Mouse (Mus musculus) stomach, embryonic 15.5 days (tissue): ENCODE results near the gene Acsl4. TPM values are rescaled to one million over a fixed set of nuclear protein-coding genes. Genes with fewer than 3 reads are reported as not detected.

ENCODE experiments used
- ATAC-seq: fragments of 200-750 bp; cut with Nextera tagmentation; 2 replicates; pipeline ENCODE4 v1.8.0; 2017; ENCODE audit warnings: low read depth, moderate number of reproducible peaks, moderate TSS enrichment; ENCODE audit not compliant: insufficient read depth, low FRiP score
- H3K27ac ChIP-seq: fragments of 300-500 bp; sonication (generic); 2 replicates; pipeline ENCODE4 v1.5.1; 2015; ENCODE audit warnings: mild to moderate bottlenecking, inconsistent platforms
- H3K27me3 ChIP-seq: fragments of 300-500 bp; sonication (generic); replicated peaks from 2 replicates; pipeline ENCODE4 v1.6.1; 2015; ENCODE audit warnings: inconsistent platforms
- H3K36me3 ChIP-seq: fragments of 300-500 bp; sonication (generic); 2 replicates; pipeline ENCODE4 v1.6.1; 2015; ENCODE audit warnings: inconsistent platforms
- H3K4me1 ChIP-seq: fragments of 300-500 bp; sonication (generic); 2 replicates; pipeline ENCODE4 v1.6.1; 2015; ENCODE audit warnings: inconsistent platforms
- H3K4me2 ChIP-seq: fragments of 300-500 bp; sonication (generic); 2 replicates; pipeline ENCODE4 v1.6.1; 2015; ENCODE audit warnings: mild to moderate bottlenecking, inconsistent platforms
- H3K4me3 ChIP-seq: fragments of 300-500 bp; sonication (generic); replicated peaks from 2 replicates; pipeline ENCODE4 v1.5.1; 2015; ENCODE audit warnings: inconsistent platforms
- H3K9ac ChIP-seq: fragments of 300-500 bp; sonication (generic); 2 replicates; pipeline ENCODE4 v1.6.1; 2015; ENCODE audit warnings: inconsistent platforms
- H3K9me3 ChIP-seq: fragments of 300-500 bp; sonication (generic); 2 replicates; pipeline ENCODE4 v1.6.1; 2016; ENCODE audit warnings: inconsistent platforms
- WGBS: fragments of 180-500 bp; shearing (Covaris S2); methylation state at CpG from one replicate; pipeline ENCODE4 v1.1.7; 2015; 5-methylcytosine and 5-hydroxymethylcytosine counted together
- polyA plus RNA-seq: library from polyadenylated mRNA; unstranded; fragments of >200 nt; fragmentation: Nextera tagmentation; extraction: Ambion mirVana; gene quantifications from 2 replicates; pipeline ENCODE4 v1.2.1, GENCODE M21; 2015

The Acsl4 gene
- polyA plus RNA-seq, 1 experiment from 2014 or later = 13.1 TPM

- no peak overlapping the region for H3K9ac ChIP-seq
- no peak overlapping the region for H3K4me3 ChIP-seq
- no peak for ATAC-seq
- H3K4me2 ChIP-seq = no peak overlapping the region
- H3K27ac ChIP-seq = no peak overlapping the region
- no peaks in the 10 kb centered on the region for H3K9me3 ChIP-seq
- H3K36me3 ChIP-seq = no peaks in the 10 kb centered on the region
- H3K4me1 ChIP-seq = no peaks in the 10 kb centered on the region
- H3K27me3 ChIP-seq = no peaks in the 10 kb centered on the region
- WGBS = 88% methylated on average over 6 of the region's 6 CpGs
Observed at GRCm38 (mm10) chrX:142336207-142336606, 54.1 kb downstream of the Acsl4 start.

GRCm38 (mm10) chrX:142335502-142335901 lies 54.8 kb downstream of the Acsl4 start:
- H3K36me3 ChIP-seq = no peaks in the 10 kb centered on the region
- no peak overlapping the region for H3K4me3 ChIP-seq
- no peak for ATAC-seq
- 82% methylated on average over 5 of the region's 5 CpGs for WGBS
- H3K27ac ChIP-seq = no peak overlapping the region
- H3K9ac ChIP-seq = no peak overlapping the region
- no peaks in the 10 kb centered on the region for H3K27me3 ChIP-seq
- H3K9me3 ChIP-seq = no peaks in the 10 kb centered on the region
- no peak overlapping the region for H3K4me2 ChIP-seq
- no peaks in the 10 kb centered on the region for H3K4me1 ChIP-seq

- H3K27ac ChIP-seq = no peak overlapping the region
- no peaks in the 10 kb centered on the region for H3K9me3 ChIP-seq
- 79% methylated on average over 1 of the region's 2 CpGs for WGBS
- H3K36me3 ChIP-seq = no peaks in the 10 kb centered on the region
- H3K27me3 ChIP-seq = no peaks in the 10 kb centered on the region
- no peak for ATAC-seq
- no peak overlapping the region for H3K4me3 ChIP-seq
- no peak overlapping the region for H3K4me2 ChIP-seq
- H3K4me1 ChIP-seq = no peaks in the 10 kb centered on the region
- no peak overlapping the region for H3K9ac ChIP-seq
Observed at GRCm38 (mm10) chrX:142325760-142326159, 64.6 kb downstream of the Acsl4 start.

GRCm38 (mm10) chrX:142316106-142316505 lies 74.2 kb downstream of the Acsl4 start:
- Histone ChIP-seq H3K4me2 (no peak overlapping the region), H3K27ac (no peak overlapping the region), H3K36me3 (no peaks in the 10 kb centered on the region), H3K9ac (no peak overlapping the region), H3K4me3 (no peak overlapping the region), H3K9me3 (no peaks in the 10 kb centered on the region), H3K4me1 (no peaks in the 10 kb centered on the region), H3K27me3 (no peaks in the 10 kb centered on the region)
- 83% methylated on average over 9 of the region's 9 CpGs for WGBS
- ATAC-seq = no peak

- 82% methylated on average over 8 of the region's 8 CpGs for WGBS
- no peaks in the 10 kb centered on the region for H3K4me1 ChIP-seq
- no peaks in the 10 kb centered on the region for H3K27me3 ChIP-seq
- no peak for ATAC-seq
- H3K9ac ChIP-seq = no peak overlapping the region
- no peak overlapping the region for H3K27ac ChIP-seq
- no peaks in the 10 kb centered on the region for H3K9me3 ChIP-seq
- H3K4me2 ChIP-seq = no peak overlapping the region
- H3K4me3 ChIP-seq = no peak overlapping the region
- H3K36me3 ChIP-seq = no peaks in the 10 kb centered on the region
Observed at GRCm38 (mm10) chrX:142315270-142315669, 75.1 kb downstream of the Acsl4 start.

- Histone ChIP-seq H3K9me3 (no peaks in the 10 kb centered on the region), H3K4me3 (no peak overlapping the region), H3K9ac (no peak overlapping the region), H3K4me1 (no peaks in the 10 kb centered on the region), H3K27ac (no peak overlapping the region), H3K27me3 (no peaks in the 10 kb centered on the region), H3K4me2 (no peak overlapping the region), H3K36me3 (no peaks in the 10 kb centered on the region)
- 48% methylated on average over 11 of the region's 11 CpGs for WGBS
- ATAC-seq = peak; percentile 10; the same call in 1 of the 2 replicates
Observed at GRCm38 (mm10) chrX:142314307-142315024, 75.9 kb downstream of the Acsl4 start.

GRCm38 (mm10) chrX:142310431-142310830 lies 79.9 kb downstream of the Acsl4 start:
- Histone ChIP-seq H3K36me3 (no peaks in the 10 kb centered on the region), H3K4me1 (peaks cover 2% of the 10 kb centered on the region; the same call in 1 of the 2 replicates), H3K4me2 (no peak overlapping the region), H3K27me3 (peaks cover 5% of the 10 kb centered on the region; the same call in 1 of the 2 replicates), H3K9ac (no peak overlapping the region), H3K9me3 (no peaks in the 10 kb centered on the region), H3K4me3 (no peak overlapping the region), H3K27ac (no peak overlapping the region)
- 47% methylated on average over 5 of the region's 5 CpGs for WGBS
- no peak for ATAC-seq

- Histone ChIP-seq H3K9me3 (no peaks in the 10 kb centered on the region), H3K9ac (no peak within 1 kb of the TSS), H3K4me1 (peaks cover 3% of the 10 kb centered on the region; the same call in 1 of the 2 replicates), H3K27me3 (peaks cover 6% of the 10 kb centered on the region; the same call in 1 of the 2 replicates), H3K27ac (no peak within 1 kb of the TSS), H3K4me2 (peak within 1 kb of the TSS; percentile 54), H3K36me3 (no peaks in the 10 kb centered on the region), H3K4me3 (peak within 1 kb of the TSS; percentile 29)
- ATAC-seq = peak; percentile 63; the same call in 1 of the 2 replicates
- WGBS = 42% methylated on average over 30 of the region's 33 CpGs
Observed at GRCm38 (mm10) chrX:142305869-142306581, 84.3 kb downstream of the Acsl4 start, which contains the start of gene Kcne1l. TSS of gene Kcne1l (minus strand) at chrX:142306294.

GRCm38 (mm10) chrX:142305010-142305868 lies 85.1 kb downstream of the Acsl4 start:
- Histone ChIP-seq H3K27me3 (peaks cover 6% of the 10 kb centered on the region; the same call in 1 of the 2 replicates), H3K4me1 (peaks cover 3% of the 10 kb centered on the region; the same call in 1 of the 2 replicates), H3K9me3 (no peaks in the 10 kb centered on the region), H3K4me3 (peak overlapping the region; percentile 29), H3K4me2 (peak overlapping the region; percentile 54), H3K27ac (no peak overlapping the region), H3K9ac (no peak overlapping the region), H3K36me3 (no peaks in the 10 kb centered on the region)
- 33% methylated on average over 35 of the region's 35 CpGs for WGBS
- no peak for ATAC-seq

- ATAC-seq = no peak
- no peak overlapping the region for H3K9ac ChIP-seq
- peaks cover 3% of the 10 kb centered on the region; the same call in 1 of the 2 replicates for H3K4me1 ChIP-seq
- no peak overlapping the region for H3K27ac ChIP-seq
- H3K9me3 ChIP-seq = no peaks in the 10 kb centered on the region
- H3K36me3 ChIP-seq = no peaks in the 10 kb centered on the region
- no peak overlapping the region for H3K4me2 ChIP-seq
- peaks cover 6% of the 10 kb centered on the region; the same call in 1 of the 2 replicates for H3K27me3 ChIP-seq
- no peak overlapping the region for H3K4me3 ChIP-seq
Observed at GRCm38 (mm10) chrX:142304592-142304991, 85.7 kb downstream of the Acsl4 start.

- H3K4me2 ChIP-seq = no peak overlapping the region
- peaks cover 6% of the 10 kb centered on the region; the same call in 1 of the 2 replicates for H3K27me3 ChIP-seq
- no peak overlapping the region for H3K27ac ChIP-seq
- H3K4me1 ChIP-seq = peaks cover 3% of the 10 kb centered on the region; the same call in 1 of the 2 replicates
- H3K4me3 ChIP-seq = no peak overlapping the region
- no peak overlapping the region for H3K9ac ChIP-seq
- no peak for ATAC-seq
- H3K9me3 ChIP-seq = no peaks in the 10 kb centered on the region
- H3K36me3 ChIP-seq = no peaks in the 10 kb centered on the region
- 47% methylated on average over 2 of the region's 2 CpGs for WGBS
Observed at GRCm38 (mm10) chrX:142303456-142303855, 86.9 kb downstream of the Acsl4 start.
